Mouse (Mus musculus) cortical plate, adult 2 months (tissue): ENCODE data around the gene Npas2. TPM values are rescaled to one million over a fixed set of nuclear protein-coding genes. Genes with fewer than 3 reads are reported as not detected.
A peak's percentile ranks its signal among the peaks of the same experiment; 100 is the strongest.

ENCODE experiments used
- H3K27ac ChIP-seq: fragments of 200-500 bp; 2 replicates; pipeline ENCODE4 v1.5.1; 2012; ENCODE audit warnings: low read length, control low read depth, inconsistent platforms; ENCODE audit not compliant: insufficient read depth
- H3K4me1 ChIP-seq: fragments of 200-500 bp; 2 replicates; pipeline ENCODE4 v1.6.1; 2011; ENCODE audit warnings: low read length; ENCODE audit not compliant: control insufficient read depth, insufficient read depth
- H3K4me3 ChIP-seq: fragments of 200-500 bp; 2 replicates; pipeline ENCODE4 v1.5.1; 2011; ENCODE audit warnings: mild to moderate bottlenecking, low read length, control low read depth; ENCODE audit not compliant: insufficient read depth
- CTCF ChIP-seq: fragments of 200-500 bp; IDR thresholded peaks from 2 replicates; pipeline ENCODE4 v1.5.1; 2011; ENCODE audit warnings: mild to moderate bottlenecking, control low read depth, low read length; ENCODE audit not compliant: insufficient read depth; ENCODE audit errors: extremely low read depth
- POLR2A ChIP-seq: fragments of 200-500 bp; IDR thresholded peaks from 2 replicates; pipeline ENCODE4 v1.6.1; 2011; ENCODE audit warnings: mild to moderate bottlenecking, low read length, control low read depth; ENCODE audit not compliant: insufficient read depth; ENCODE audit errors: extremely low read depth
- polyA plus RNA-seq: library from polyadenylated mRNA; depleted of rRNA; stranded (reverse); fragments of >200 nt; gene quantifications from 2 replicates; pipeline ENCODE4 v1.2.3, GENCODE M21; 2012

The Npas2 gene
- polyA plus RNA-seq, 1 experiment = 22.9 TPM

GRCm38 (mm10) chr1:39378540-39378939 lies 185.0 kb downstream of the Npas2 start:
- H3K4me1 ChIP-seq = no peaks in the 10 kb centered on the region
- H3K27ac ChIP-seq = no peak overlapping the region
- H3K4me3 ChIP-seq = no peak overlapping the region
- no peak for TF ChIP-seq CTCF
- TF ChIP-seq POLR2A = no peak

- no peaks in the 10 kb centered on the region for H3K4me1 ChIP-seq
- no peak overlapping the region for H3K27ac ChIP-seq
- no peak for TF ChIP-seq POLR2A
- no peak for TF ChIP-seq CTCF
- no peak overlapping the region for H3K4me3 ChIP-seq
Measured at GRCm38 (mm10) chr1:39379021-39379420, 185.5 kb downstream of the Npas2 start.

GRCm38 (mm10) chr1:39381017-39381416 lies 187.5 kb downstream of the Npas2 start:
- TF ChIP-seq POLR2A (no peak), CTCF (no peak)
- H3K27ac ChIP-seq = no peak overlapping the region
- no peak overlapping the region for H3K4me3 ChIP-seq
- H3K4me1 ChIP-seq = no peaks in the 10 kb centered on the region

GRCm38 (mm10) chr1:39384914-39385313 lies 191.4 kb downstream of the Npas2 start:
- H3K4me1 ChIP-seq = no peaks in the 10 kb centered on the region
- no peak overlapping the region for H3K4me3 ChIP-seq
- TF ChIP-seq POLR2A (no peak), CTCF (no peak)
- H3K27ac ChIP-seq = no peak overlapping the region

GRCm38 (mm10) chr1:39386456-39386855 lies 192.9 kb downstream of the Npas2 start:
- H3K27ac ChIP-seq = no peak overlapping the region
- no peak overlapping the region for H3K4me3 ChIP-seq
- TF ChIP-seq POLR2A = no peak
- no peak for TF ChIP-seq CTCF
- no peaks in the 10 kb centered on the region for H3K4me1 ChIP-seq

- TF ChIP-seq POLR2A (no peak), CTCF (no peak)
- Histone ChIP-seq H3K27ac (no peak overlapping the region), H3K4me3 (no peak overlapping the region), H3K4me1 (no peaks in the 10 kb centered on the region)
Measured at GRCm38 (mm10) chr1:39387497-39387896, 194.0 kb downstream of the Npas2 start.

- no peaks in the 10 kb centered on the region for H3K4me1 ChIP-seq
- TF ChIP-seq CTCF = no peak
- TF ChIP-seq POLR2A = no peak
- no peak overlapping the region for H3K4me3 ChIP-seq
- no peak overlapping the region for H3K27ac ChIP-seq
Measured at GRCm38 (mm10) chr1:39388163-39388562, 194.6 kb downstream of the Npas2 start.

DNA sequence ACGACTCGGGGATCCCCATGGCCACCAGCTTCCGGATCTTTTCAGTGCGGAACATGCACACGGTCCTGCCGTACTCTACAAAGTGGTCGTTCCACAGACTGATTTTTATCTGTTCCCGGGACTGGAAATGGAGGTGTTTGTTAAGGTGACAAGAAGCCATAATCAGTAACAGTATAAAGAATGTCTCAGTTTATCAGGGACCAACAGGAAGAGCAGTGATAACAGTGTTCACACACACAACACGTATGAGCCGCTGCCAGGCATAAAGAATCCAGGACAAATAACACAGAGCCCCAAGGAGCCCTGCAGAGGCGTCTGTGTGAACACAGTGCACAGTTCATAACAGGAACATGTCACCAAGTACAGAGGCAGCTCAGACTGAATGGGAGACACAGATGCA lies 195.8 kb downstream of the Npas2 start:
- Histone ChIP-seq H3K27ac (no peak overlapping the region), H3K4me3 (no peak overlapping the region), H3K4me1 (no peaks in the 10 kb centered on the region)
- TF ChIP-seq CTCF (no peak), POLR2A (no peak)

DNA sequence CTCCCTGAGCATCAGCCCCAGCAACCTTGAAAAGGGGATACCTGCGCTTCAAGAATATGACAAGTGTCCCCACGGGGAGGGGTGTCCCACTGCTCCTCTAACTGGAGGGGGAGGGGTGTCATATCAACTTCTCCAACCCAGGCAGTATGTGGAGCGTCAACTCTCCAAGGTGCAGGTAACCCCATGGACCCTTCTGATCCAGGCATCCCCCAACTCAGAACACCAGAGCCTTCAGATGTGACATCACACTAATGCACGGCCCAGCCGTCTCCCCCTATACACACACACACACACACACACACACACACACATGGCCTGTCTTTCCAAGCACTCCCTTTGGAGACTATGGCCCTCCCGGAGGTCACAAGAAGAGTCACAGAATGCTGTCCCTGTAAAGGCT lies 198.1 kb downstream of the Npas2 start:
- no peak for TF ChIP-seq CTCF
- TF ChIP-seq POLR2A = no peak
- Histone ChIP-seq H3K27ac (no peak overlapping the region), H3K4me3 (no peak overlapping the region), H3K4me1 (no peaks in the 10 kb centered on the region)

GRCm38 (mm10) chr1:39392189-39392588 lies 198.7 kb downstream of the Npas2 start:
- TF ChIP-seq POLR2A = no peak
- TF ChIP-seq CTCF = peak; percentile 95
- Histone ChIP-seq H3K27ac (no peak overlapping the region), H3K4me3 (no peak overlapping the region), H3K4me1 (no peaks in the 10 kb centered on the region)
